Mouse (Mus musculus): ENCODE measurements around the gene Trp53bp2. TPM values are rescaled to one million over a fixed set of nuclear protein-coding genes. Genes with fewer than 3 reads are reported as not detected.

The Trp53bp2 gene
- total and polyA plus RNA-seq, 3 experiments: 2.6 to 15.1 TPM; not detected in 1

DNA sequence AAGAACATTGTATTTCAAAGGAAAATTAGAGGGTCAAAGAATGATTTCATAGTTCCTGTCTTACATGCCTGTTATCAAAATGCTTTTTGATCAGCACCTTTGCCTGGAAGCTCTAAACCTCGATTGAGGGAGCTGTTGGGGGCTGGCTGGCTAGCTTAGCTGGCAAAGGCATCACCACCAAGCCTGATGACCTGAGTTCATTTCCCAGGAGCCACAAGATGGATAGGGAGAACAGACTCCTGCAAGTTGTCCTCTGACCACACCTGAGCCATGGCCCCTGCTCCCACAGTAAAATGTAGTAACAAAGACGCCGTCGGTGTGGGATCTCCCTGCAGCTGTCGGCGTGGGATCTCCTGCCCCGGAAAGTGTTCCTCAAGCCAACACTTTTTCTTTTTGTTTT lies 32.1 kb upstream of the Trp53bp2 start:
- TF ChIP-seq MYC (IDR thresholded peaks at IDR 0.05; ENCODE audit: low read depth, low read length): no peak
- no peak for TF ChIP-seq HCFC1 (IDR thresholded peaks at IDR 0.05; ENCODE audit: low read depth, low read length)
- Histone ChIP-seq H3K27ac (ENCODE audit: control insufficient read depth, low read depth, low read length) (no peak overlapping the region), H3K36me3 (ENCODE audit: control insufficient read depth in 1 of 2, insufficient read depth in 2 of 2, low read length in 2 of 2) (peaks cover 0 to 5% of the 10 kb centered on the region in 2 experiments; a peak in 2 of 4 replicates), H3K79me2 (ENCODE audit: control insufficient read depth, insufficient read depth, low read length, poor library complexity) (no peaks in the 10 kb centered on the region), H3K4me3 (ENCODE audit: control insufficient read depth in 1 of 2, insufficient read depth in 1 of 2, low read depth in 2 of 2, low read length in 2 of 2) (no peak overlapping the region), H3K4me1 (ENCODE audit: control insufficient read depth in 1 of 2, insufficient read depth in 2 of 2, low read length in 2 of 2) (peaks cover 2 to 18% of the 10 kb centered on the region in 2 experiments; a peak in 2 of 4 replicates), H3K27me3 (ENCODE audit: control insufficient read depth in 1 of 2, insufficient read depth in 2 of 2, low read length in 2 of 2) (no peaks in the 10 kb centered on the region), H3K9ac (ENCODE audit: control insufficient read depth, low read depth, low read length, poor library complexity, severe bottlenecking) (no peak overlapping the region), H3K9me3 (replicated peaks; ENCODE audit: insufficient read depth, low read length) (no peaks in the 10 kb centered on the region)
- DNase-seq (ENCODE audit: low read depth, low spot score): no peak

DNA sequence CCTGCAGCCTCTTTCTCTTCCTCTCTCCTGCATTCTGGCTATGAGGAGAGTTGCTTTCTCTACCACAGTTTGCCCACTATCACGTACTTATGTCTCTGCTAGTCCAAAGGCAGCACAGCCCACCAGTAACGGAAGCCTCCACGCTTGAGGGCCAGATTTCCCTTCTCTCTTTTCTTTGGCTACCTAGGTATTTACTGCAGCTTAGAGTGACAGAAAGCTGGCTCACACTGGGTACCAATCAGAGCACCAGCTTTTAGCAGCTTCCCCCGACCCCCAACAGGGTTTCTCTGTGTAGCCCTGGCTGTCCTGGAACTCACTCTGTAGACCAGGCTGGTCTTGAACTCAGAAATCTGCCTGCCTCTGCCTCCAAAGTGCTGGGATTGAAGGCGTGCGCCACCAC lies 31.5 kb upstream of the Trp53bp2 start:
- H3K27me3 ChIP-seq (ENCODE audit: control insufficient read depth in 1 of 2, insufficient read depth in 2 of 2, low read length in 2 of 2): no peaks in the 10 kb centered on the region
- no peak overlapping the region for H3K9ac ChIP-seq (ENCODE audit: control insufficient read depth, low read depth, low read length, poor library complexity, severe bottlenecking)
- H3K4me3 ChIP-seq (ENCODE audit: control insufficient read depth in 1 of 2, insufficient read depth in 1 of 2, low read depth in 2 of 2, low read length in 2 of 2): no peak overlapping the region
- no peaks in the 10 kb centered on the region for H3K79me2 ChIP-seq (ENCODE audit: control insufficient read depth, insufficient read depth, low read length, poor library complexity)
- no peak overlapping the region for H3K27ac ChIP-seq (ENCODE audit: control insufficient read depth, low read depth, low read length)
- no peaks in the 10 kb centered on the region for H3K9me3 ChIP-seq (replicated peaks; ENCODE audit: insufficient read depth, low read length)
- peaks cover 0 to 2% of the 10 kb centered on the region in 2 experiments; a peak in 1 of 4 replicates for H3K36me3 ChIP-seq (ENCODE audit: control insufficient read depth in 1 of 2, insufficient read depth in 2 of 2, low read length in 2 of 2)
- TF ChIP-seq CTCF (IDR thresholded peaks at IDR 0.05 in 2 of 3, conservative IDR thresholded peaks at IDR 0.05 in 1 of 3; ENCODE audit: control insufficient read depth in 1 of 3, insufficient read depth in 1 of 3, low read depth in 2 of 3, low read length in 3 of 3, poor library complexity in 1 of 3, severe bottlenecking in 1 of 3) (no peak), JUND (IDR thresholded peaks at IDR 0.05; ENCODE audit: low read depth, low read length) (no peak), ZNF384 (IDR thresholded peaks at IDR 0.05; ENCODE audit: low read depth, low read length) (no peak), CHD2 (IDR thresholded peaks at IDR 0.05; ENCODE audit: low read length) (no peak), GATA1 (IDR thresholded peaks at IDR 0.05; ENCODE audit: low read depth, low read length) (no peak), POLR2A (IDR thresholded peaks at IDR 0.05; ENCODE audit: control insufficient read depth in 1 of 2, insufficient read depth in 1 of 2, low read depth in 1 of 2, low read length in 2 of 2, poor library complexity in 1 of 2) (no peak), EP300 (IDR thresholded peaks at IDR 0.05; ENCODE audit: low read depth in 1 of 2, low read length in 2 of 2) (no peak), TCF12 (IDR thresholded peaks at IDR 0.05; ENCODE audit: low read depth, low read length) (no peak), BHLHE40 (IDR thresholded peaks at IDR 0.05; ENCODE audit: borderline replicate concordance, low read depth, low read length) (no peak), SMC3 (IDR thresholded peaks at IDR 0.05; ENCODE audit: low read depth, low read length) (no peak), ZMIZ1 (IDR thresholded peaks at IDR 0.05; ENCODE audit: low read depth, low read length) (no peak), USF1 (IDR thresholded peaks at IDR 0.05; ENCODE audit: low read depth, low read length) (no peak), MYB (IDR thresholded peaks at IDR 0.05; ENCODE audit: low read depth, low read length) (no peak), MEF2A (IDR thresholded peaks at IDR 0.05; ENCODE audit: extremely low read depth, insufficient replicate concordance, low read depth, low read length, poor library complexity, severe bottlenecking) (no peak), POLR2AphosphoS2 (IDR thresholded peaks at IDR 0.05; ENCODE audit: low read length) (no peak), RCOR1 (IDR thresholded peaks at IDR 0.05; ENCODE audit: low read depth, low read length) (no peak), ZC3H11A (IDR thresholded peaks at IDR 0.05; ENCODE audit: low read depth, low read length) (no peak)
- H3K4me1 ChIP-seq (ENCODE audit: control insufficient read depth in 1 of 2, insufficient read depth in 2 of 2, low read length in 2 of 2): peaks cover 2 to 12% of the 10 kb centered on the region in 2 experiments; a peak in 2 of 4 replicates
- DNase-seq (ENCODE audit: low read depth, low spot score): no peak
